Mouse (Mus musculus) cerebellum, adult 2 months (tissue): ENCODE data around the gene Cav3. TPM values are rescaled to one million over a fixed set of nuclear protein-coding genes. Genes with fewer than 3 reads are reported as not detected.

Experiments
- DNase-seq, 2 experiments: peaks; one replicate each; pipeline ENCODE4 v3.0.0; 2021
- H3K27ac ChIP-seq: fragments of 200-500 bp; 2 replicates; pipeline ENCODE4 v1.5.1; 2012; ENCODE audit warnings: low read length, control low read depth, inconsistent platforms; ENCODE audit not compliant: insufficient read depth
- H3K27me3 ChIP-seq: fragments of 200-500 bp; 2 replicates; pipeline ENCODE4 v1.6.1; 2012; ENCODE audit warnings: inconsistent platforms, mild to moderate bottlenecking, low read length, moderate library complexity; ENCODE audit not compliant: control insufficient read depth, insufficient read depth
- H3K4me1 ChIP-seq: fragments of 200-500 bp; 2 replicates; pipeline ENCODE4 v1.6.1; 2011; ENCODE audit warnings: low read length; ENCODE audit not compliant: control insufficient read depth, insufficient read depth
- H3K4me3 ChIP-seq: fragments of 200-500 bp; replicated peaks from 2 replicates; pipeline ENCODE3; 2011; ENCODE audit warnings: mild to moderate bottlenecking, low read depth, low read length, control low read depth; ENCODE audit not compliant: insufficient read depth
- CTCF ChIP-seq: fragments of 200-500 bp; IDR thresholded peaks from 2 replicates; pipeline ENCODE4 v1.5.1; 2011; ENCODE audit warnings: low read depth, mild to moderate bottlenecking, control low read depth, low read length, moderate library complexity, borderline replicate concordance; ENCODE audit not compliant: insufficient read depth
- POLR2A ChIP-seq: fragments of 200-500 bp; IDR thresholded peaks from 2 replicates; pipeline ENCODE4 v1.6.1; 2011; ENCODE audit warnings: low read length, control low read depth, borderline replicate concordance; ENCODE audit not compliant: insufficient read depth
- WGBS: fragments of 180-500 bp; shearing (Covaris S2); methylation state at CpG from one replicate; pipeline ENCODE4 v1.1.7; 2018; 5-methylcytosine and 5-hydroxymethylcytosine counted together
- polyA plus RNA-seq: library from polyadenylated mRNA; depleted of rRNA; stranded (reverse); fragments of >200 nt; gene quantifications from 2 replicates; pipeline ENCODE4 v1.2.3, GENCODE M21; 2012; rRNA removed

Cav3 gene
- polyA plus RNA-seq, 1 experiment = 0.51 TPM

- Histone ChIP-seq H3K27me3 (no peaks in the 10 kb centered on the region), H3K4me1 (no peaks in the 10 kb centered on the region; the same call in 1 of the 2 replicates), H3K27ac (no peak overlapping the region), H3K4me3 (no peak overlapping the region)
- no peak for DNase-seq
- 62% methylated on average over 6 of the region's 6 CpGs for WGBS
- TF ChIP-seq CTCF (no peak), POLR2A (no peak)
Observed at GRCm38 (mm10) chr6:112514591-112514990, 55.3 kb downstream of the Cav3 start.

GRCm38 (mm10) chr6:112516496-112516895 is 57.2 kb downstream of the Cav3 start:
- no peak for DNase-seq
- 36% methylated on average over 1 of the region's 1 CpGs for WGBS

GRCm38 (mm10) chr6:112517572-112517971 is 58.3 kb downstream of the Cav3 start:
- TF ChIP-seq CTCF = no peak
- TF ChIP-seq POLR2A = no peak
- Histone ChIP-seq H3K4me3 (no peak overlapping the region), H3K27ac (no peak overlapping the region), H3K4me1 (no peaks in the 10 kb centered on the region), H3K27me3 (no peaks in the 10 kb centered on the region)
- whole genome bisulfite sequencing = 78% methylated on average over 3 of the region's 3 CpGs
- DNase-seq = no peak

More at GRCm38 (mm10) chr6:112516496-112516895, 57.2 kb downstream of the Cav3 start:
- Histone ChIP-seq H3K4me1 (no peaks in the 10 kb centered on the region), H3K4me3 (no peak overlapping the region), H3K27ac (no peak overlapping the region), H3K27me3 (no peaks in the 10 kb centered on the region)
- no peak for TF ChIP-seq CTCF

GRCm38 (mm10) chr6:112517991-112518390 is 58.7 kb downstream of the Cav3 start:
- H3K4me1 ChIP-seq = no peaks in the 10 kb centered on the region
- H3K27ac ChIP-seq = no peak overlapping the region
- TF ChIP-seq CTCF = no peak
- no peak overlapping the region for H3K4me3 ChIP-seq
- 88% methylated on average over 3 of the region's 3 CpGs for WGBS
- no peak for DNase-seq
- no peaks in the 10 kb centered on the region for H3K27me3 ChIP-seq

Other genes starting within 250 kb of the Cav3 start
- 2.9 and 3.8 TPM in 2 replicates for gene Lmcd1, start 185.7 kb upstream of the Cav3 start, polyA plus RNA-seq
- gene Ssu2, start 71.5 kb upstream of the Cav3 start, polyA plus RNA-seq = 0.18 and 0.29 TPM in 2 replicates
- gene Oxtr, start 30.4 kb downstream of the Cav3 start, polyA plus RNA-seq = 0.81 and 0.88 TPM in 2 replicates
- gene Rad18, start 237.2 kb downstream of the Cav3 start, polyA plus RNA-seq = 3.2 and 3.3 TPM in 2 replicates